Mouse (Mus musculus) cerebellum, adult 2 months (tissue): Measurements from ENCODE around the gene 1700030K09Rik.

ENCODE experiments used
- CTCF ChIP-seq: fragments of 200-500 bp; IDR thresholded peaks from 2 replicates; pipeline ENCODE4 v1.5.1; 2011; ENCODE audit warnings: low read depth, mild to moderate bottlenecking, control low read depth, low read length, moderate library complexity, borderline replicate concordance; ENCODE audit not compliant: insufficient read depth
- POLR2A ChIP-seq: fragments of 200-500 bp; IDR thresholded peaks from 2 replicates; pipeline ENCODE4 v1.6.1; 2011; ENCODE audit warnings: low read length, control low read depth, borderline replicate concordance; ENCODE audit not compliant: insufficient read depth

DNA sequence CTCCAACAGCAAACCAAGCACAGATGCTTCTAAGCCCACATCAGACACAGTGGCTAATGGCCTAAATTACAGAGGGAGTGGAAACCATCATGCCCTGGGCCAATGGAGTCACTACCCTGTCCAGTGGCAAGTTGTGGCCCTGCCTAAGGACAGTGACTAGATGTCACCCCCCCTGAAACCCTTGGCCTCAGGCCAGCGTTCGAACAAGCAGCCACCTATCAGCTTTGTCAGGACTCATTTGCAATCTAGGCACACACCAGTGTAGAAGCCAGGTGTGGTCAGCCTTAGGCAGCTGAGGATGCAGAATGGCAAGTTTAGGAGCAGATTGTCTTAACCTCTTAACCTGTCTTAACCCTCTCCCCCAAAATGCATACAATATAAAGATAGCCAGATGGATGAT is 28.4 kb upstream of the 1700030K09Rik start:
- TF ChIP-seq CTCF (no peak), POLR2A (no peak)
